Mouse (Mus musculus) embryonic facial prominence, embryonic 12.5 days (tissue): Measurements from ENCODE around the gene Cntnap1. TPM values are rescaled to one million over a fixed set of nuclear protein-coding genes. Genes with fewer than 3 reads are reported as not detected.
A peak's percentile ranks its signal among the peaks of the same experiment; 100 is the strongest.

Experiments
- ATAC-seq: fragments of 200-750 bp; cut with Nextera tagmentation; 2 replicates; pipeline ENCODE4 v1.8.0; 2017; ENCODE audit not compliant: insufficient number of reproducible peaks, insufficient read depth, low FRiP score, low TSS enrichment
- H3K27ac ChIP-seq: fragments of 300-500 bp; sonication (generic); 2 replicates; pipeline ENCODE4 v1.5.1; 2016; ENCODE audit warnings: mild to moderate bottlenecking
- H3K27me3 ChIP-seq: fragments of 300-500 bp; sonication (generic); 2 replicates; pipeline ENCODE4 v1.6.1; 2016; ENCODE audit warnings: mild to moderate bottlenecking, moderate library complexity
- H3K36me3 ChIP-seq: fragments of 300-500 bp; sonication (generic); 2 replicates; pipeline ENCODE4 v1.6.1; 2016; ENCODE audit warnings: mild to moderate bottlenecking
- H3K4me1 ChIP-seq: fragments of 300-500 bp; sonication (generic); 2 replicates; pipeline ENCODE4 v1.6.1; 2016
- H3K4me2 ChIP-seq: fragments of 300-500 bp; sonication (generic); replicated peaks from 2 replicates; pipeline ENCODE4 v1.6.1; 2016; ENCODE audit warnings: mild to moderate bottlenecking, moderate library complexity
- H3K4me3 ChIP-seq: fragments of 300-500 bp; sonication (generic); 2 replicates; pipeline ENCODE4 v1.5.1; 2016; ENCODE audit warnings: mild to moderate bottlenecking
- H3K9ac ChIP-seq: fragments of 300-500 bp; sonication (generic); 2 replicates; pipeline ENCODE4 v1.6.1; 2016; ENCODE audit warnings: mild to moderate bottlenecking, moderate library complexity
- H3K9me3 ChIP-seq: fragments of 300-500 bp; sonication (generic); 2 replicates; pipeline ENCODE4 v1.6.1; 2016; ENCODE audit warnings: mild to moderate bottlenecking, moderate library complexity
- WGBS: fragments of 180-500 bp; shearing (Covaris S2); methylation state at CpG from one replicate; pipeline ENCODE4 v1.1.7; 2016; 5-methylcytosine and 5-hydroxymethylcytosine counted together
- polyA plus RNA-seq: library from polyadenylated mRNA; unstranded; fragments of >200 nt; fragmentation: Nextera tagmentation; extraction: Ambion mirVana; gene quantifications from 2 replicates; pipeline ENCODE4 v1.2.1, GENCODE M21; 2016

Cntnap1 gene
- polyA plus RNA-seq, 1 experiment from 2014 or later, result 0.60 TPM

- Histone ChIP-seq H3K27me3 (peaks cover 88% of the 10 kb centered on the region), H3K9me3 (no peaks in the 10 kb centered on the region), H3K4me1 (peaks cover 26% of the 10 kb centered on the region), H3K9ac (no peak overlapping the region), H3K36me3 (peaks cover 25% of the 10 kb centered on the region), H3K4me2 (peak overlapping the region; percentile 74), H3K4me3 (peak overlapping the region; percentile 41), H3K27ac (no peak overlapping the region)
- 7% methylated on average over 35 of the region's 35 CpGs for WGBS
- ATAC-seq, result no peak
These were observed 5.4 kb upstream of the Cntnap1 start for GRCm38 (mm10) chr11:101164677-101165580.

GRCm38 (mm10) chr11:101166357-101166756 is 4.0 kb upstream of the Cntnap1 start:
- 37% methylated on average over 14 of the region's 14 CpGs for WGBS
- Histone ChIP-seq H3K4me1 (peaks cover 35% of the 10 kb centered on the region), H3K27me3 (peaks cover 94% of the 10 kb centered on the region), H3K36me3 (peaks cover 23% of the 10 kb centered on the region), H3K4me2 (no peak overlapping the region), H3K9me3 (no peaks in the 10 kb centered on the region), H3K27ac (no peak overlapping the region), H3K4me3 (no peak overlapping the region), H3K9ac (no peak overlapping the region)
- ATAC-seq, result no peak

GRCm38 (mm10) chr11:101167211-101167962 is 2.9 kb upstream of the Cntnap1 start:
- no peak for ATAC-seq
- H3K9me3 ChIP-seq, result no peaks in the 10 kb centered on the region
- H3K4me3 ChIP-seq, result no peak overlapping the region
- peaks cover 40% of the 10 kb centered on the region for H3K4me1 ChIP-seq
- 46% methylated on average over 19 of the region's 19 CpGs for WGBS
- H3K27ac ChIP-seq, result no peak overlapping the region
- no peak overlapping the region for H3K9ac ChIP-seq
- no peak overlapping the region for H3K4me2 ChIP-seq
- peaks cover 15% of the 10 kb centered on the region for H3K36me3 ChIP-seq
- peaks cover 83% of the 10 kb centered on the region for H3K27me3 ChIP-seq

- Histone ChIP-seq H3K4me1 (peaks cover 43% of the 10 kb centered on the region), H3K27me3 (peaks cover 79% of the 10 kb centered on the region), H3K36me3 (peaks cover 13% of the 10 kb centered on the region), H3K27ac (no peak overlapping the region), H3K4me2 (no peak overlapping the region), H3K9me3 (no peaks in the 10 kb centered on the region), H3K9ac (no peak overlapping the region), H3K4me3 (no peak overlapping the region)
- ATAC-seq, result no peak
- 44% methylated on average over 8 of the region's 8 CpGs for WGBS
These were observed 2.4 kb upstream of the Cntnap1 start for GRCm38 (mm10) chr11:101167963-101168300.

- H3K9me3 ChIP-seq, result no peaks in the 10 kb centered on the region
- peak overlapping the region; percentile 86; the same call in 1 of the 2 replicates for H3K4me2 ChIP-seq
- H3K4me1 ChIP-seq, result peaks cover 48% of the 10 kb centered on the region
- no peak overlapping the region for H3K27ac ChIP-seq
- H3K9ac ChIP-seq, result no peak overlapping the region
- H3K4me3 ChIP-seq, result no peak overlapping the region
- H3K36me3 ChIP-seq, result peaks cover 10% of the 10 kb centered on the region
- no peak for ATAC-seq
- peaks cover 79% of the 10 kb centered on the region for H3K27me3 ChIP-seq
- whole genome bisulfite sequencing, result 68% methylated on average over 18 of the region's 18 CpGs
These were observed 1.9 kb upstream of the Cntnap1 start for GRCm38 (mm10) chr11:101168301-101168980.

- Histone ChIP-seq H3K27me3 (peaks cover 79% of the 10 kb centered on the region), H3K36me3 (peaks cover 10% of the 10 kb centered on the region), H3K4me2 (peak overlapping the region; percentile 86), H3K4me3 (peak overlapping the region; percentile 58), H3K9me3 (no peaks in the 10 kb centered on the region), H3K27ac (no peak overlapping the region), H3K4me1 (peaks cover 49% of the 10 kb centered on the region), H3K9ac (peak overlapping the region; percentile 62; the same call in 1 of the 2 replicates)
- ATAC-seq, result no peak
- 10% methylated on average over 16 of the region's 17 CpGs for WGBS
These were observed 819 bp upstream of the Cntnap1 start for GRCm38 (mm10) chr11:101169301-101170107.

GRCm38 (mm10) chr11:101170811-101171610 is 688 bp downstream of the Cntnap1 start, which contains the start of gene Plekhh3:
Gene Plekhh3, minus strand, starts transcription at chr11:101171351.
- H3K4me3 ChIP-seq, result peak within 1 kb of the TSS; percentile 58
- H3K36me3 ChIP-seq, result peaks cover 10% of the 10 kb centered on the region
- H3K4me2 ChIP-seq, result peak within 1 kb of the TSS; percentile 86
- H3K27me3 ChIP-seq, result peaks cover 79% of the 10 kb centered on the region
- peak; percentile 94 for ATAC-seq
- WGBS, result under 1% methylated on average over 41 of the region's 50 CpGs
- peak within 1 kb of the TSS; percentile 62 for H3K9ac ChIP-seq
- H3K27ac ChIP-seq, result peak within 1 kb of the TSS; percentile 84
- peaks cover 50% of the 10 kb centered on the region for H3K4me1 ChIP-seq
- no peaks in the 10 kb centered on the region for H3K9me3 ChIP-seq

GRCm38 (mm10) chr11:101171721-101172433 is 1.6 kb downstream of the Cntnap1 start:
- H3K4me1 ChIP-seq, result peaks cover 56% of the 10 kb centered on the region
- peak overlapping the region; percentile 58 for H3K4me3 ChIP-seq
- H3K4me2 ChIP-seq, result peak overlapping the region; percentile 86
- H3K27ac ChIP-seq, result peak overlapping the region; percentile 84
- peak overlapping the region; percentile 49 for H3K9ac ChIP-seq
- no peaks in the 10 kb centered on the region for H3K9me3 ChIP-seq
- WGBS, result under 1% methylated on average over 31 of the region's 31 CpGs
- peaks cover 79% of the 10 kb centered on the region for H3K27me3 ChIP-seq
- ATAC-seq, result peak; percentile 37; the same call in 1 of the 2 replicates
- peaks cover 10% of the 10 kb centered on the region for H3K36me3 ChIP-seq

- Histone ChIP-seq H3K27me3 (peaks cover 79% of the 10 kb centered on the region), H3K9ac (peak overlapping the region; percentile 49), H3K36me3 (peaks cover 5% of the 10 kb centered on the region), H3K9me3 (no peaks in the 10 kb centered on the region), H3K27ac (peak overlapping the region; percentile 84), H3K4me1 (peaks cover 60% of the 10 kb centered on the region), H3K4me3 (peak overlapping the region; percentile 58), H3K4me2 (peak overlapping the region; percentile 86)
- WGBS, result 7% methylated on average over 5 of the region's 5 CpGs
- no peak for ATAC-seq
These were observed 2.1 kb downstream of the Cntnap1 start for GRCm38 (mm10) chr11:101172434-101172815.

- H3K4me1 ChIP-seq, result peaks cover 60% of the 10 kb centered on the region
- 6% methylated on average over 11 of the region's 11 CpGs for WGBS
- H3K36me3 ChIP-seq, result no peaks in the 10 kb centered on the region
- no peak overlapping the region for H3K9ac ChIP-seq
- no peak overlapping the region for H3K27ac ChIP-seq
- H3K9me3 ChIP-seq, result no peaks in the 10 kb centered on the region
- peaks cover 79% of the 10 kb centered on the region for H3K27me3 ChIP-seq
- H3K4me3 ChIP-seq, result no peak overlapping the region; the same call in 1 of the 2 replicates
- no peak for ATAC-seq
- peak overlapping the region; percentile 68 for H3K4me2 ChIP-seq
These were observed 2.8 kb downstream of the Cntnap1 start for GRCm38 (mm10) chr11:101173112-101173511.
